9 mouse cellular contexts compared by ENCODE assay signal in genomic region chr14:102980481-102980880, GRCm38 (mm10). TPM values are rescaled to one million over a fixed set of nuclear protein-coding genes. Genes with fewer than 3 reads are reported as not detected.
DNase-seq lines count a peak whose midpoint lies in the region; ATAC-seq and TF ChIP-seq lines count a peak whose summit lies in the region.
"Had no signal": no experiment of that assay in that cellular context is flagged by ENCODE, and none has a peak within 500 bp of the region (broad histone marks: within the 10 kb centered on the region; RNA-seq: fewer than 3 reads in every experiment).

No protein-coding gene starts in this region.

- no peaks in the 10 kb centered on the region for H3K4me1 ChIP-seq in cortical plate, adult 2 months (ENCODE audit: control insufficient read depth, insufficient read depth, low read length)
- no peaks in the 10 kb centered on the region; the same call in 1 of the 2 replicates for H3K4me1 ChIP-seq in heart, embryonic 11.5 days (ENCODE audit: control insufficient read depth, insufficient read depth, low read length)
- peaks cover 0 to 3% of the 10 kb centered on the region in 2 experiments; a peak in 2 of 4 replicates for H3K4me1 ChIP-seq in liver, embryonic 14.5 days (replicated peaks; ENCODE audit: control insufficient read depth in 2 of 2, insufficient read depth in 2 of 2, low read length in 1 of 2)

- H3K27me3 ChIP-seq in heart, embryonic 11.5 days (ENCODE audit: control insufficient read depth, insufficient read depth, low read length): no peaks in the 10 kb centered on the region
- peaks cover 37% of the 10 kb centered on the region for H3K27me3 ChIP-seq in liver, embryonic 14.5 days (ENCODE audit: control insufficient read depth, insufficient read depth, low read length)

- DNase-seq in layer of hippocampus, adult 11-12 months (ENCODE audit: low spot score): peak; percentile 54
- DNase-seq in layer of hippocampus, adult 9-10 months (ENCODE audit: low spot score): no peak
- DNase-seq in kidney, adult 9 months: peak; percentile 32
- DNase-seq in liver, embryonic 14.5 days (ENCODE audit: low read depth in 3 of 3, low spot score in 3 of 3): no peak
- peak; percentile 20 for DNase-seq in neural tube, embryonic 10.5 days (ENCODE audit: extremely low spot score, low spot score)
- peak; percentile 21 for DNase-seq in thymus, postnatal 25 days

- TF ChIP-seq EP300 in liver, embryonic 14.5 days (IDR thresholded peaks at IDR 0.05; ENCODE audit: low read depth): no peak

- peak overlapping the region; percentile 46; the same call in 1 of the 2 replicates for H3K9ac ChIP-seq in heart, embryonic 11.5 days (ENCODE audit: low read depth, low read length)
- no peak overlapping the region for H3K9ac ChIP-seq in liver, embryonic 14.5 days (replicated peaks)

- no peak for TF ChIP-seq POLR2A in cortical plate, adult 2 months (IDR thresholded peaks at IDR 0.05; ENCODE audit: extremely low read depth, insufficient read depth, low read length)

- ATAC-seq in heart, embryonic 11.5 days (replicated peaks; ENCODE audit: insufficient number of reproducible peaks, low FRiP score, low TSS enrichment): no peak
- no peak for ATAC-seq in liver, embryonic 14.5 days (ENCODE audit: insufficient read depth)

- 19% methylated on average over 7 of the region's 7 CpGs for WGBS in heart, embryonic 11.5 days (ENCODE audit: insufficient replicate concordance)
- WGBS in liver, embryonic 14.5 days (ENCODE audit: insufficient replicate concordance): 3% methylated on average over 7 of the region's 7 CpGs

- H3K4me3 ChIP-seq in cortical plate, adult 2 months (ENCODE audit: insufficient read depth, low read length): peak overlapping the region; percentile 86
- peak overlapping the region; percentile 67 for H3K4me3 ChIP-seq in heart, embryonic 11.5 days (ENCODE audit: low read depth, low read length)
- peak overlapping the region; percentile 52 to 59 for H3K4me3 ChIP-seq in liver, embryonic 14.5 days (ENCODE audit: insufficient read depth in 1 of 2, low read depth in 2 of 2, low read length in 2 of 2)

- peak overlapping the region; percentile 99; the same call in 1 of the 2 replicates for H3K27ac ChIP-seq in cortical plate, adult 2 months (ENCODE audit: insufficient read depth, low read length)
- H3K27ac ChIP-seq in heart, embryonic 11.5 days (ENCODE audit: low read depth, low read length): no peak overlapping the region
- H3K27ac ChIP-seq in liver, embryonic 14.5 days: no peak overlapping the region

- H3K4me2 ChIP-seq in heart, embryonic 11.5 days: peak overlapping the region; percentile 97
- H3K4me2 ChIP-seq in liver, embryonic 14.5 days (ENCODE audit: low read depth): peak overlapping the region; percentile 67

- H3K36me3 ChIP-seq in heart, embryonic 11.5 days (ENCODE audit: control insufficient read depth, insufficient read depth, low read length): no peaks in the 10 kb centered on the region
- no peaks in the 10 kb centered on the region for H3K36me3 ChIP-seq in liver, embryonic 14.5 days (replicated peaks; ENCODE audit: control insufficient read depth, insufficient read depth, low read depth)
- H3K36me3 ChIP-seq: G1E had no signal

- no peaks in the 10 kb centered on the region for H3K9me3 ChIP-seq in heart, embryonic 11.5 days (replicated peaks; ENCODE audit: control insufficient read depth, low read length)
- no peaks in the 10 kb centered on the region for H3K9me3 ChIP-seq in liver, embryonic 14.5 days (ENCODE audit: control insufficient read depth, low read length)

- peak; percentile 31; the same call in 1 of the 2 replicates for TF ChIP-seq CTCF in cortical plate, adult 2 months (IDR thresholded peaks at IDR 0.05; ENCODE audit: extremely low read depth, insufficient read depth, low read length)
- TF ChIP-seq CTCF in liver, embryonic 14.5 days (IDR thresholded peaks at IDR 0.05; ENCODE audit: low read depth): no peak

RNA-seq across cellular contexts. Expression of gene Kctd12, which starts 2.0 kb away (rescaled TPM):
- 20.9 and 22.8 TPM in 2 replicates for polyA plus RNA-seq in cortical plate, adult 2 months (2012; rRNA removed)
- 5.6 and 6.8 TPM in 2 replicates for polyA plus RNA-seq in heart, embryonic 11.5 days (2014; fragmentation: Nextera tagmentation; extraction: Ambion mirVana)
- 2.9 and 3.5 TPM in 2 replicates for polyA plus RNA-seq in liver, embryonic 14.5 days (2012; rRNA removed)
- polyA plus RNA-seq in liver, embryonic 14.5 days (2014; fragmentation: Nextera tagmentation; extraction: Ambion mirVana): 2.3 and 2.9 TPM in 2 replicates

Comparison
In these comparisons a context has a peak if more than half of its experiments do, and no peak if none do; other contexts are left out.
1. DNase-seq: peak in layer of hippocampus, adult 11-12 months (single experiment), kidney, adult 9 months (single experiment), neural tube, embryonic 10.5 days (single experiment) and thymus, postnatal 25 days (single experiment); none in layer of hippocampus, adult 9-10 months (single experiment) and liver, embryonic 14.5 days (0 of 3).
2. Peak in every context shown above with its lines, with median percentiles within 50 percentile points of each other: H3K4me3 ChIP-seq.